ENCODE assay signal across 20 mouse cellular contexts in genomic region chr7:89772906-89773305, GRCm38 (mm10).
DNase-seq lines count a peak whose midpoint lies in the region; ATAC-seq and TF ChIP-seq lines count a peak whose summit lies in the region.
"Had no signal": no experiment of that assay in that cellular context is flagged by ENCODE, and none has a peak within 500 bp of the region (broad histone marks: within the 10 kb centered on the region; RNA-seq: fewer than 3 reads in every experiment).

No protein-coding gene starts in this region.

- DNase-seq in heart, postnatal 4 days = peak; percentile 2
- DNase-seq in heart, postnatal 14 days = no peak
- DNase-seq in lung, adult 2 months = no peak
- peak; percentile 81 for DNase-seq in R1 (ENCODE audit: low read depth, low spot score)
- DNase-seq in spleen, adult 12 weeks (ENCODE audit: low spot score) = no peak
- no peak for DNase-seq in embryo, embryonic 11 days
- DNase-seq: adrenal gland, postnatal 10 days; cerebellum, adult 8-10 months; cerebellum, postnatal 36 days; gastrocnemius, postnatal 10 days; spleen, adult 18-20 months; thymus, adult 2 months had no signal

- 50% methylated on average over 5 of the region's 5 CpGs for WGBS in lung, embryonic 16.5 days
- 37% methylated on average over 5 of the region's 5 CpGs for WGBS in lung, adult 2 months
- 21% methylated on average over 5 of the region's 5 CpGs for WGBS in small intestine, adult 2 months

- no peak for TF ChIP-seq POLR2A in lung, adult 2 months (IDR thresholded peaks at IDR 0.05; ENCODE audit: borderline replicate concordance, extremely low read depth, low read depth, low read length)
- TF ChIP-seq POLR2A in small intestine, adult 2 months (IDR thresholded peaks at IDR 0.05; ENCODE audit: low read depth, low read length) = no peak

- H3K27ac ChIP-seq in lung, embryonic 16.5 days (ENCODE audit: low read length) = peak overlapping the region; percentile 95
- peak overlapping the region; percentile 47 for H3K27ac ChIP-seq in small intestine, adult 2 months (ENCODE audit: insufficient read depth, low read depth, low read length)
- H3K27ac ChIP-seq: hindbrain, embryonic 15.5 days; liver, embryonic 12.5 days; midbrain, embryonic 12.5 days had no signal

- H3K36me3 ChIP-seq in lung, embryonic 16.5 days (ENCODE audit: control insufficient read depth, insufficient read depth, low read length) = no peaks in the 10 kb centered on the region
- H3K36me3 ChIP-seq in small intestine, adult 2 months (ENCODE audit: control insufficient read depth, insufficient read depth, low read length) = no peaks in the 10 kb centered on the region
- H3K36me3 ChIP-seq: embryonic facial prominence, embryonic 15.5 days; hindbrain, embryonic 15.5 days; limb, embryonic 12.5 days; liver, embryonic 12.5 days; midbrain, embryonic 12.5 days had no signal

- 0 out of 2 replicates have a peak, but pooled peaks have one; percentile 4 for ATAC-seq in lung, embryonic 16.5 days (ENCODE audit: low read depth)
- ATAC-seq: liver, embryonic 12.5 days had no signal

- no peak for TF ChIP-seq CTCF in lung, adult 2 months (IDR thresholded peaks at IDR 0.05; ENCODE audit: insufficient read depth, low read length)
- TF ChIP-seq CTCF in small intestine, adult 2 months (IDR thresholded peaks at IDR 0.05; ENCODE audit: extremely low read depth, insufficient read length, insufficient replicate concordance, low read depth, low read length) = no peak

- H3K4me1 ChIP-seq in lung, embryonic 16.5 days (replicated peaks; ENCODE audit: control insufficient read depth, insufficient read depth, low read length) = peaks cover 19% of the 10 kb centered on the region
- H3K4me1 ChIP-seq in lung, adult 2 months (ENCODE audit: control insufficient read depth, insufficient read depth, low read length) = peaks cover 21% of the 10 kb centered on the region
- H3K4me1 ChIP-seq in small intestine, adult 2 months (ENCODE audit: control insufficient read depth, insufficient read depth, insufficient read length, low read length) = peaks cover 2% of the 10 kb centered on the region; the same call in 1 of the 2 replicates
- H3K4me1 ChIP-seq: liver, embryonic 12.5 days had no signal

- no peak overlapping the region for H3K4me2 ChIP-seq in lung, embryonic 16.5 days (ENCODE audit: low read depth, low read length)
- H3K4me2 ChIP-seq: embryonic facial prominence, embryonic 15.5 days; hindbrain, embryonic 15.5 days; limb, embryonic 12.5 days; liver, embryonic 12.5 days; midbrain, embryonic 12.5 days had no signal

- H3K4me3 ChIP-seq in lung, embryonic 16.5 days (ENCODE audit: low read length) = no peak overlapping the region
- no peak overlapping the region for H3K4me3 ChIP-seq in lung, adult 2 months (replicated peaks; ENCODE audit: extremely low read depth, low read depth, low read length)
- H3K4me3 ChIP-seq in small intestine, adult 2 months (ENCODE audit: low read depth, low read length) = no peak overlapping the region
- H3K4me3 ChIP-seq: embryonic facial prominence, embryonic 15.5 days; hindbrain, embryonic 15.5 days; limb, embryonic 12.5 days; liver, embryonic 12.5 days; midbrain, embryonic 12.5 days had no signal

- H3K9me3 ChIP-seq in lung, embryonic 16.5 days (ENCODE audit: control insufficient read depth, low read length) = no peaks in the 10 kb centered on the region
- H3K9me3 ChIP-seq: embryonic facial prominence, embryonic 15.5 days; hindbrain, embryonic 15.5 days; limb, embryonic 12.5 days; liver, embryonic 12.5 days; midbrain, embryonic 12.5 days had no signal

- no peaks in the 10 kb centered on the region for H3K27me3 ChIP-seq in lung, embryonic 16.5 days (ENCODE audit: control insufficient read depth, insufficient read depth, low read depth, low read length)
- H3K27me3 ChIP-seq in small intestine, adult 2 months (ENCODE audit: control insufficient read depth, insufficient read depth, low read length) = no peaks in the 10 kb centered on the region
- H3K27me3 ChIP-seq: embryonic facial prominence, embryonic 15.5 days; hindbrain, embryonic 15.5 days; limb, embryonic 12.5 days; liver, embryonic 12.5 days had no signal

- intact Hi-C loops in heart, postnatal 14 days (cut with DNase I) = no loop called here

- H3K9ac ChIP-seq in lung, embryonic 16.5 days (ENCODE audit: low read length) = no peak overlapping the region
- H3K9ac ChIP-seq: embryonic facial prominence, embryonic 15.5 days; hindbrain, embryonic 15.5 days; limb, embryonic 12.5 days; liver, embryonic 12.5 days; lung, embryonic 14.5 days; midbrain, embryonic 12.5 days had no signal

Comparison
In these comparisons a context has a peak if more than half of its experiments do, and no peak if none do; other contexts are left out.
1. DNase-seq: peak in heart, postnatal 4 days (single experiment) and R1 (single experiment); none in heart, postnatal 14 days (0 of 2), lung, adult 2 months (single experiment), spleen, adult 12 weeks (single experiment) and embryo, embryonic 11 days (single experiment).